8 mouse cellular contexts compared by ENCODE assay signal in the genomic region with DNA sequence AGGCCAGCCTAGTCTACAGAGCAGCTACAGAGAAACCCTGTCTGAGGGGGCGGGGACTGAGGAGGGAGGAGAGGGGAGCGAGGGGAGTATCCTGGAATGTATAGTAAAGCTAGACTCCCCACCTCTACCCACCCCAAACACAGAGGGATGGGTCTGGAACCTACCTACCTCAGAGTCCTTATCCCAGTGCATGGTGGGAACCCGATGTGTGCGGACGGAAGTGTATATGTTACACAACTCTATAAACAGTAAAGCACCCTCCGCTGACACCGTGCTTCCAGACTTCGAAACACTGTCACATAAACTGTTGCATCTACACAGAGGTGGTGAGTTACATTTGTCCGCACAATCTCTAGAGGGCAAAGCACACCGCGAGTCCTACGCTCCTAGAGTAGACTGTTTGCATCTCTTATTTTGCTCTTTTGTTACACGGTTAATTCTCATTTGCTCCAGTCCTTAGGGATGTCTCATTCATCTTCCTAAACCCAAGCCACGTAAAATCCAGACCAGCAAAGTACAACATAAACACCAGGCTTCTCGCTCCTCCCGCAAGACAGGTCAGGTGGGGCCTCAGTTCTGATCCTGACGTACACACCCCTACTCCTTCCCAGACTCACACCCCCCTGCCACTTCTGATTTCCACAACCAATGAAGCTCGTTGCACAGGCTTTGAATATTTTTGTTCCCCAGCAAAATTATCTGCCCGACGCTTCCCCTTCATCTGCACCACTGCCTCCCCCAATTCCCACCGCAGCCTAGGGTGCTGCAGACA. TPM values are rescaled to one million over a fixed set of nuclear protein-coding genes. Genes with fewer than 3 reads are reported as not detected.
DNase-seq lines count a peak whose midpoint lies in the region; ATAC-seq and TF ChIP-seq lines count a peak whose summit lies in the region.

No protein-coding gene starts in this region.

- H3K9me3 ChIP-seq in embryonic facial prominence, embryonic 12.5 days = no peaks in the 10 kb centered on the region
- no peaks in the 10 kb centered on the region for H3K9me3 ChIP-seq in hindbrain, embryonic 14.5 days (ENCODE audit: control insufficient read depth, low read length)
- no peaks in the 10 kb centered on the region for H3K9me3 ChIP-seq in liver, embryonic 16.5 days (replicated peaks; ENCODE audit: control insufficient read depth, low read length)
- no peaks in the 10 kb centered on the region for H3K9me3 ChIP-seq in neural tube, embryonic 11.5 days (ENCODE audit: control insufficient read depth, low read length)

- peaks cover 4% of the 10 kb centered on the region; the same call in 1 of the 2 replicates for H3K4me1 ChIP-seq in embryonic facial prominence, embryonic 12.5 days
- H3K4me1 ChIP-seq in hindbrain, embryonic 14.5 days (replicated peaks; ENCODE audit: control insufficient read depth, insufficient read depth, low read length) = peaks cover 11% of the 10 kb centered on the region; the same call in 1 of the 2 replicates
- peaks cover 10% of the 10 kb centered on the region for H3K4me1 ChIP-seq in liver, embryonic 16.5 days (ENCODE audit: control insufficient read depth, low read depth, low read length)
- H3K4me1 ChIP-seq in neural tube, embryonic 11.5 days (ENCODE audit: control insufficient read depth, insufficient read depth, low read length) = no peaks in the 10 kb centered on the region

- no peak for TF ChIP-seq CTCF in gastrocnemius, adult 2 months (IDR thresholded peaks at IDR 0.05)

- H3K4me2 ChIP-seq in embryonic facial prominence, embryonic 12.5 days (replicated peaks) = peak overlapping the region; percentile 96
- H3K4me2 ChIP-seq in hindbrain, embryonic 14.5 days (replicated peaks) = peak overlapping the region; percentile 99
- peak overlapping the region; percentile 100 for H3K4me2 ChIP-seq in liver, embryonic 16.5 days (ENCODE audit: low read depth, low read length)
- peak overlapping the region; percentile 98 for H3K4me2 ChIP-seq in neural tube, embryonic 11.5 days (ENCODE audit: low read depth)

- H3K4me3 ChIP-seq in gastrocnemius, adult 2 months = peak overlapping the region; percentile 97
- H3K4me3 ChIP-seq in embryonic facial prominence, embryonic 12.5 days = peak overlapping the region; percentile 81
- H3K4me3 ChIP-seq in hindbrain, embryonic 14.5 days (replicated peaks; ENCODE audit: low read length) = peak overlapping the region; percentile 78
- peak overlapping the region; percentile 89 for H3K4me3 ChIP-seq in liver, embryonic 16.5 days (ENCODE audit: low read depth, low read length)
- H3K4me3 ChIP-seq in neural tube, embryonic 11.5 days (ENCODE audit: low read depth, low read length) = peak overlapping the region; percentile 76

- H3K27me3 ChIP-seq in embryonic facial prominence, embryonic 12.5 days = no peaks in the 10 kb centered on the region
- no peaks in the 10 kb centered on the region for H3K27me3 ChIP-seq in hindbrain, embryonic 14.5 days (ENCODE audit: control insufficient read depth, insufficient read depth, low read length)
- H3K27me3 ChIP-seq in liver, embryonic 16.5 days (ENCODE audit: control insufficient read depth, insufficient read depth, low read depth, low read length) = no peaks in the 10 kb centered on the region
- no peaks in the 10 kb centered on the region for H3K27me3 ChIP-seq in neural tube, embryonic 11.5 days (ENCODE audit: control insufficient read depth, insufficient read depth, low read length)

- WGBS in embryonic facial prominence, embryonic 12.5 days = under 1% methylated on average over 21 of the region's 21 CpGs
- under 1% methylated on average over 21 of the region's 21 CpGs for WGBS in hindbrain, embryonic 14.5 days
- under 1% methylated on average over 21 of the region's 21 CpGs for WGBS in liver, embryonic 16.5 days (ENCODE audit: insufficient replicate concordance)
- under 1% methylated on average over 21 of the region's 21 CpGs for WGBS in neural tube, embryonic 11.5 days

- peak overlapping the region; percentile 69 for H3K9ac ChIP-seq in embryonic facial prominence, embryonic 12.5 days
- peak overlapping the region; percentile 77 for H3K9ac ChIP-seq in hindbrain, embryonic 14.5 days
- peak overlapping the region; percentile 85 for H3K9ac ChIP-seq in liver, embryonic 16.5 days (ENCODE audit: low read depth, low read length)
- peak overlapping the region; percentile 78 for H3K9ac ChIP-seq in neural tube, embryonic 11.5 days (ENCODE audit: low read length)

- no peaks in the 10 kb centered on the region for H3K36me3 ChIP-seq in embryonic facial prominence, embryonic 12.5 days
- H3K36me3 ChIP-seq in hindbrain, embryonic 14.5 days (replicated peaks; ENCODE audit: control insufficient read depth, insufficient read depth) = no peaks in the 10 kb centered on the region
- H3K36me3 ChIP-seq in liver, embryonic 16.5 days (ENCODE audit: control insufficient read depth, insufficient read depth) = no peaks in the 10 kb centered on the region
- H3K36me3 ChIP-seq in neural tube, embryonic 11.5 days (ENCODE audit: control insufficient read depth, insufficient read depth, low read length) = no peaks in the 10 kb centered on the region

- no peak for DNase-seq in gastrocnemius, adult 2 months
- no peak for DNase-seq in gastrocnemius, adult 18-20 months (ENCODE audit: low spot score)
- DNase-seq in T-cell, adult 2 months (ENCODE audit: low spot score) = peak; percentile 35
- no peak for DNase-seq in hindbrain, embryonic 14.5 days (ENCODE audit: low spot score)
- peak; percentile 50 for DNase-seq in neural tube, embryonic 11.5 days (ENCODE audit: low spot score)
- no peak for DNase-seq in ovary, adult 18-20 months (ENCODE audit: low spot score)

- intact Hi-C loops in gastrocnemius, adult 2 months (cut with DNase I) = no loop called here

- ATAC-seq in embryonic facial prominence, embryonic 12.5 days (ENCODE audit: insufficient number of reproducible peaks, insufficient read depth, low FRiP score, low TSS enrichment) = peak; percentile 83
- peak; percentile 73; the same call in 1 of the 2 replicates for ATAC-seq in hindbrain, embryonic 14.5 days (ENCODE audit: low FRiP score)
- peak; percentile 62 for ATAC-seq in liver, embryonic 16.5 days (ENCODE audit: low read depth)
- peak; percentile 69 for ATAC-seq in neural tube, embryonic 11.5 days (ENCODE audit: insufficient read depth, low FRiP score, low TSS enrichment)

- H3K27ac ChIP-seq in gastrocnemius, adult 2 months = peak overlapping the region; percentile 84
- H3K27ac ChIP-seq in embryonic facial prominence, embryonic 12.5 days = no peak overlapping the region
- H3K27ac ChIP-seq in hindbrain, embryonic 14.5 days = no peak overlapping the region
- H3K27ac ChIP-seq in liver, embryonic 16.5 days (ENCODE audit: low read length) = peak overlapping the region; percentile 84
- H3K27ac ChIP-seq in neural tube, embryonic 11.5 days (ENCODE audit: low read depth, low read length) = no peak overlapping the region

RNA-seq across cellular contexts. Expression of gene Smyd3, which starts 0.7 kb away (rescaled TPM):
- 1 to 10 TPM; 5.1 to 5.8 TPM for total RNA-seq in gastrocnemius, adult 2 months (2021)
- total RNA-seq in gastrocnemius, adult 18-20 months (2021) = 1 to 10 TPM; 5.1 to 5.2 TPM
- 26.2 and 28.9 TPM in 2 replicates for polyA plus RNA-seq in embryonic facial prominence, embryonic 12.5 days (2016; fragmentation: Nextera tagmentation; extraction: Ambion mirVana)
- polyA plus RNA-seq in hindbrain, embryonic 14.5 days (2014; fragmentation: Nextera tagmentation; extraction: Ambion mirVana) = 25.4 and 28.2 TPM in 2 replicates
- polyA plus RNA-seq in liver, embryonic 16.5 days (2015; fragmentation: Nextera tagmentation; extraction: Ambion mirVana) = 5.4 and 6.4 TPM in 2 replicates
- polyA plus RNA-seq in neural tube, embryonic 11.5 days (2014; fragmentation: Nextera tagmentation; extraction: Ambion mirVana) = 18.7 and 19.7 TPM in 2 replicates

RNA-seq across cellular contexts. Expression of gene Tfb2m, which starts 28.9 kb away (rescaled TPM):
- total RNA-seq in gastrocnemius, adult 2 months (2021) = 10 to 100 TPM; 39.8 to 41.5 TPM
- 10 to 100 TPM; 40.5 to 53.5 TPM for total RNA-seq in gastrocnemius, adult 18-20 months (2021)
- 28.9 and 31.1 TPM in 2 replicates for polyA plus RNA-seq in embryonic facial prominence, embryonic 12.5 days (2016; fragmentation: Nextera tagmentation; extraction: Ambion mirVana)
- 29.4 and 31.3 TPM in 2 replicates for polyA plus RNA-seq in hindbrain, embryonic 14.5 days (2014; fragmentation: Nextera tagmentation; extraction: Ambion mirVana)
- polyA plus RNA-seq in liver, embryonic 16.5 days (2015; fragmentation: Nextera tagmentation; extraction: Ambion mirVana) = 7.7 and 10.0 TPM in 2 replicates
- polyA plus RNA-seq in neural tube, embryonic 11.5 days (2014; fragmentation: Nextera tagmentation; extraction: Ambion mirVana) = 27.9 and 29.7 TPM in 2 replicates

RNA-seq across cellular contexts. Expression of gene Cnst, which starts 29.0 kb away (rescaled TPM):
- 10 to 100 TPM; 34.7 to 40.0 TPM for total RNA-seq in gastrocnemius, adult 2 months (2021)
- 10 to 100 TPM; 31.6 to 34.2 TPM for total RNA-seq in gastrocnemius, adult 18-20 months (2021)
- 25.0 and 25.7 TPM in 2 replicates for polyA plus RNA-seq in embryonic facial prominence, embryonic 12.5 days (2016; fragmentation: Nextera tagmentation; extraction: Ambion mirVana)
- 26.4 and 32.5 TPM in 2 replicates for polyA plus RNA-seq in hindbrain, embryonic 14.5 days (2014; fragmentation: Nextera tagmentation; extraction: Ambion mirVana)
- 11.6 and 11.8 TPM in 2 replicates for polyA plus RNA-seq in liver, embryonic 16.5 days (2015; fragmentation: Nextera tagmentation; extraction: Ambion mirVana)
- polyA plus RNA-seq in neural tube, embryonic 11.5 days (2014; fragmentation: Nextera tagmentation; extraction: Ambion mirVana) = 31.7 and 33.5 TPM in 2 replicates

Comparison
In these comparisons a context has a peak if more than half of its experiments do, and no peak if none do; other contexts are left out.
1. DNase-seq: peak in T-cell, adult 2 months (single experiment) and neural tube, embryonic 11.5 days (single experiment); none in gastrocnemius, adult 2 months (single experiment), gastrocnemius, adult 18-20 months (single experiment), hindbrain, embryonic 14.5 days (single experiment) and ovary, adult 18-20 months (single experiment).
2. H3K27ac ChIP-seq: peak in gastrocnemius, adult 2 months (single experiment) and liver, embryonic 16.5 days (single experiment); none in embryonic facial prominence, embryonic 12.5 days (single experiment), hindbrain, embryonic 14.5 days (single experiment) and neural tube, embryonic 11.5 days (single experiment).
3. Peak in every context shown above with its lines, with median percentiles within 50 percentile points of each other: H3K4me3 ChIP-seq, ATAC-seq, H3K4me2 ChIP-seq and H3K9ac ChIP-seq.